Mouse (Mus musculus) liver, adult 2 months (tissue): ENCODE measurements at regions not wholly inside any gene's neighbourhood (a gene's known extent, or its start where the extent isn't known, plus 50 kb on each side); places are given as distances from the start of the nearest gene placed in this dataset.

Experiments used
- CTCF ChIP-seq: fragments of 200-500 bp; IDR thresholded peaks from 2 replicates; pipeline ENCODE4 v1.5.1; 2011; ENCODE audit warnings: low read depth, low read length, control low read depth
- POLR2A ChIP-seq: fragments of 200-500 bp; IDR thresholded peaks from 2 replicates; pipeline ENCODE4 v1.6.1; 2011; ENCODE audit warnings: low read length, control low read depth; ENCODE audit not compliant: insufficient read depth; ENCODE audit errors: extremely low read depth

DNA sequence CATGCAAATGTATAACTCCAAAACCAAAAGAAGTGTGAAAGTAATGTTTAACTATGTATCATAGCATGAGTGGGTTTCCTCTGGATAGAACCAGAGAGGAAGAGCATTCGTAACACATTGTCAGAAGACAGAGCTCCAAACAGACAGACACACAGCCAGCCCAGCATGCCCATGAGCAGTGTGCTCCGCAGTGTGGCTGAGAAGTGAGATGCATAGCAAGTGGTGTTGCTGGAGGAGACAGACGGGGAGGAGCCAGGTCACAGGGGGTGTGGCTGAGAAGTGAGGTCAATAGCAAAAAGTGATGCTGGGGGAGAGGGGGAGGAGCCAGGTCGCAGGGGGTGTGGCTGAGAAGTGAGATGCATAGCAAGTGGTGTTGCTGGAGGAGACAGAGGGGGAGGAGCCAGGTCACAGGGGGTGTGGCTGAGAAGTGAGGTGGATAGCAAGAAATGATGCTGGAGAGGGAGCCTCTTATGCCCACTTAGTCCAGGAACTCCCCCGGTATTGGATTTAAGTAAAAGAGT, 240.0 kb downstream of the Atp23 start:
- TF ChIP-seq CTCF (no peak), POLR2A (no peak)
